Mouse (Mus musculus) E14TG2a.4 (cell line): ENCODE measurements around the gene Ndufb8.
A peak's percentile ranks its signal among the peaks of the same experiment; 100 is the strongest.

ENCODE experiments used
- H3K27me3 ChIP-seq: 2 replicates; pipeline ENCODE4 v1.6.1; 2014; ENCODE audit warnings: low read length, control low read depth; ENCODE audit not compliant: insufficient read depth
- H3K36me3 ChIP-seq: 2 replicates; pipeline ENCODE4 v1.6.1; 2014; ENCODE audit warnings: low read length, control low read depth; ENCODE audit not compliant: insufficient read depth
- H3K4me1 ChIP-seq: replicated peaks from 2 replicates; pipeline ENCODE4 v1.6.1; 2014; ENCODE audit warnings: low read depth, low read length, control low read depth
- H3K4me3 ChIP-seq: replicated peaks from 2 replicates; pipeline ENCODE4 v1.5.1; 2014; ENCODE audit warnings: mild to moderate bottlenecking, low read length
- H3K9me3 ChIP-seq: 2 replicates; pipeline ENCODE4 v1.6.1; 2014; ENCODE audit warnings: low read length, control low read depth
- CTCF ChIP-seq: conservative IDR thresholded peaks from 2 replicates; pipeline ENCODE4 v1.5.1; 2014; ENCODE audit warnings: low read length
- NANOG ChIP-seq: IDR thresholded peaks from 2 replicates; pipeline ENCODE4 v1.6.1; 2014; ENCODE audit warnings: borderline replicate concordance, low read length, mixed read lengths
- POU5F1 ChIP-seq: IDR thresholded peaks from 2 replicates; pipeline ENCODE4 v1.6.1; 2014; ENCODE audit warnings: low read length, borderline replicate concordance

The Ndufb8 gene

DNA sequence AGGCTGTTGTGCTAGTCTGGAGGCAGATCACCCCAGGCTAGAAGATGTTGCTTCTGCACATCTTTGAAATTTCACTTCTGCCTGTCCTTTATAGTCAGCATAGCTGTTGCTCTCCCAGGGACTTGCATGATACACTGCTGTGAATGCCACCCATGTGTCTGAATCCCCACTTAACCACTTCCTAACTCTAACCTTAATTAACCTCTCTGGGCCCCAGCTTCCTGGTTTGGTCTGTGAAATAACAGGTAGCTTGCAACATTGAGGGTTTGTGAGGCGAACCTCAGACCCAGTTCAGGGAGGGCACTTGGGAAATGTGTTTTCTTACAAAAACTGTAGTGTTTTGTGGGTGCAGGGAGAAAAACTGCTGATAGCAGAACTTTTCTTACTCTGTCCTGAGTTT, 22.8 kb upstream of the Ndufb8 start:
- Histone ChIP-seq H3K4me1 (no peaks in the 10 kb centered on the region), H3K4me3 (no peak overlapping the region), H3K27me3 (no peaks in the 10 kb centered on the region), H3K9me3 (peaks cover 20% of the 10 kb centered on the region), H3K36me3 (peaks cover 50% of the 10 kb centered on the region)
- no peak for TF ChIP-seq NANOG
- no peak for TF ChIP-seq POU5F1
- no peak for TF ChIP-seq CTCF

DNA sequence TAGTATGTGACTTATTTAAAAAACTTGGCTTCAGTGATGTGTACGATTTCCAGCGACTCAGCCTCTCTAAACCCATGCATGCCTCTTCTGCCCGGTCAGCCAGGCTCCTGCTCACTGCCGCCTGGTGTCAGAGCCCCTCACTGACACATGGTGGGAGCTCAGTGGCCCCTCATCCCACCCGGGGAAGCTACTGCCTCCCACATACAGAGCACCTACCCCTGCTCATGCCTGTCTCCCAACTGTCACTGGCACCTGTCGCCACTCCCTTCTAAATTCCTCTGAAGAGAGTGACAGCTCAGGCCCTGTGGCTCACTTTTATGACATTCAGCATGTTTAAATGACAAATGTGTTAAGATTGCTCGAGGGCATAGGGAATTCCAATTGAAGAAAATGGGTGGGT, 21.0 kb upstream of the Ndufb8 start:
- Histone ChIP-seq H3K27me3 (no peaks in the 10 kb centered on the region), H3K4me3 (no peak overlapping the region), H3K4me1 (no peaks in the 10 kb centered on the region), H3K9me3 (peaks cover 20% of the 10 kb centered on the region), H3K36me3 (peaks cover 68% of the 10 kb centered on the region)
- TF ChIP-seq CTCF (no peak), POU5F1 (no peak), NANOG (no peak)

DNA sequence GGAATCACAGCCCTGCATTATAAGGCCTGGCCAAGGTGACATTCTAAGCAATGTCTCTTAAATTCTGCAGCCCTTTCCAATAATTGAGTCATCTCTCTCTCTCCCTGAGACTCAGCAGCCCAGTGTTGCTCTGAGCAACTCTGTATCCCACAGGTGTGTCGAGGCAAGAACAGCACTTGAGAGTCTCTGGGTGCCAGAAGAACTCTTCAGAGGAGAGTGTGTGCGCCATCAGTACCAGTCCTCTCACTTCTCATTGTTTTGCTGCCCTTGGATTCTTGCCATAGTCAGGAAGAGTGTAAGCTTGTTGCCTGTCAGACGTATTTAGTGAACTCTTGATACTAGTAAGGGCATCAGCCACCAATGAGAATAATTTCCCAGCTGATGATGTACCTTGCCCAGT, 12.5 kb upstream of the Ndufb8 start:
- Histone ChIP-seq H3K4me1 (peaks cover 17% of the 10 kb centered on the region), H3K36me3 (peaks cover 89% of the 10 kb centered on the region), H3K4me3 (no peak overlapping the region), H3K9me3 (no peaks in the 10 kb centered on the region), H3K27me3 (no peaks in the 10 kb centered on the region)
- no peak for TF ChIP-seq NANOG
- no peak for TF ChIP-seq CTCF
- TF ChIP-seq POU5F1: no peak

DNA sequence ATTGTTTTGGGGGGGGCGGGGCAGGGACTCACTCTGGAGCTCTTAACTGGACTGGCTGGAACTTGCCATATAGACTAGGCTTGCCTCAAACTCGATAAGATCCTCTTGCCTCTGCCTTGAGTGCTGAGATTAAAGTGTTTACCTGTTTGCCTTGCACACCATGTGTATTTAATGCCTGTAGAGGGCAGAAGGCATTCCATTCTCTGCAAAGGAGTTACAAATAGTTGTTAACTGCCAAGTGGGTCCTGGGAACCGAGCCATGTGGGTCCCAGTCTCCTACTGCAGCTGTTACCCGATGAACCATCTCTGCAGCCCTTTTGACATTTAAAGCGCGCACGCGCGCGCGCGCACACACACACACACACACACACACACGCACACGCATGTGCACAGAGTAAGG, 8.8 kb upstream of the Ndufb8 start:
- H3K9me3 ChIP-seq: no peaks in the 10 kb centered on the region
- TF ChIP-seq NANOG: no peak
- TF ChIP-seq CTCF: no peak
- no peak for TF ChIP-seq POU5F1
- H3K4me3 ChIP-seq: 0 out of 2 replicates have a peak overlapping the region, but pooled peaks have one; percentile 91
- H3K27me3 ChIP-seq: peaks cover 3% of the 10 kb centered on the region; the same call in 1 of the 2 replicates
- peaks cover 17% of the 10 kb centered on the region for H3K4me1 ChIP-seq
- peaks cover 52% of the 10 kb centered on the region for H3K36me3 ChIP-seq

DNA sequence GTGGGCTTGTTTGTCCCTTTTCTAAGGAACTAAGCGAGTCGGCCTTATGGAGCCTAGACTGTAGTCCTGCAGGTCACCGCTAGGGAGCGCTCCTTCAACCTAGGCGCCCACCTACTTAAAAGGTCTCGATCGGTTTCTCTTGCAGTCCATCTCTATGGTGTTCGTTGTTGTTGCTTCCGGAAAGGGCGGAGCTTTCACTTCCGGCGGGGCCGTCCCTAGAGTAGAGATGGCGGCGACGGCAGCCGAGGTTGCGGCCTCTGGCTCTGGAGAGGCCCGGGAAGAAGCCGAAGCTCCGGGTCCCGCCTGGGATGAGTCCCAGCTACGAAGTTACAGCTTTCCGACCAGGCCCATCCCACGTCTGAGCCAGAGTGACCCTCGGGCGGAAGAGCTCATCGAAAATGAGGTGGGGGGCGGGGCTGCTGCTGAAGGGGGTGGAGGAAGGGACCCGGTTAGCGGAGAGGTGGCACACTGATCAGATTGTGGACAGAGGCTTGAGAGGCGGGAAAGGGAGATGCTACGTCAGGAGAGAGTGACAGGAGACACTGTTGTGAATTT, 7.5 kb upstream of the Ndufb8 start, which contains the start of gene Hif1an:
Hif1an (plus strand) TSS at position 199 of the 555 bp plus-strand sequence.
- H3K4me3 ChIP-seq: peak within 1 kb of the TSS; percentile 91
- H3K9me3 ChIP-seq: no peaks in the 10 kb centered on the region
- peaks cover 17% of the 10 kb centered on the region for H3K4me1 ChIP-seq
- TF ChIP-seq NANOG: no peak
- no peak for TF ChIP-seq POU5F1
- peak; percentile 91 for TF ChIP-seq CTCF
- peaks cover 39% of the 10 kb centered on the region for H3K36me3 ChIP-seq
- peaks cover 3% of the 10 kb centered on the region; the same call in 1 of the 2 replicates for H3K27me3 ChIP-seq

DNA sequence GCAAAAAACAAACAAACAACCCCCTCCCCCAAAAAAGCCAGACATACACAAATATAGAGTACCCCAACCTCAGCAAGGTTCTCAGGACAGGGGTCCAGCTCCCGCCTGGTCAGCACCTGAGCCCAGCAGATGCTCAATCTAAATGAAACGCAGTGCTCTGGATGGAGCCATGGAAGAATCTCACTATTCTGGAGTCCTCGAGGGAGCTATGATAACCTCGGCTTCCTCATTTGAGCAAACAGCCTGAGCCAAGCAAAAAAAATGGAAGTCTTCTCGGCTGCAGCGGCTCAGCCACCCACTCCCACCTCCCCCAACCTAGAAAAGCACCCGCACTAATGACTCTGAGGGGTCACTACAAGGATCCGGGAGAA, 765 bp downstream of the Ndufb8 start:
- H3K4me1 ChIP-seq: peaks cover 19% of the 10 kb centered on the region
- peak overlapping the region; percentile 95 for H3K4me3 ChIP-seq
- no peaks in the 10 kb centered on the region for H3K9me3 ChIP-seq
- H3K36me3 ChIP-seq: peaks cover 42% of the 10 kb centered on the region
- no peaks in the 10 kb centered on the region for H3K27me3 ChIP-seq
- TF ChIP-seq NANOG: no peak
- TF ChIP-seq CTCF: no peak
- no peak for TF ChIP-seq POU5F1

DNA sequence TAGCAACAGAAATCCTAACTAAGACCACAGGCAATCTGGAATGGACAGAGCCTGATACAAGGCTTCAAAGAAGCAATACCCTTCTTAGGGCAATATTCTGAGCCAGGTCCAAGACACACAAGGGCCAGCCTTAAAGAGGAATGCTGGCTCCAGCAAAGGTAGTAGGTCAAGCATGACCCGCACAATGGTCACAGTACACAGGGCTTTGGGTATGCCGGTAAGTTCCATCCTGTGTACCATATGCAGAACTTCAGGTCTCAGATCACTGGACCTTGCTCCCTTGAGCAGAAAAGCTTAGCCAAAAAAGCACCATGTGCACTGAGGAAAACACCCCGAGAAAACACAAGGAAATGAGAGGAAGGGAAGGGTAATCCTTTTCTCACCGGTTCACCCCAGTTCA, 2.0 kb downstream of the Ndufb8 start:
- no peak for TF ChIP-seq CTCF
- no peak for TF ChIP-seq NANOG
- no peak for TF ChIP-seq POU5F1
- Histone ChIP-seq H3K4me1 (peaks cover 19% of the 10 kb centered on the region), H3K9me3 (no peaks in the 10 kb centered on the region), H3K36me3 (peaks cover 54% of the 10 kb centered on the region), H3K27me3 (no peaks in the 10 kb centered on the region), H3K4me3 (no peak overlapping the region)

DNA sequence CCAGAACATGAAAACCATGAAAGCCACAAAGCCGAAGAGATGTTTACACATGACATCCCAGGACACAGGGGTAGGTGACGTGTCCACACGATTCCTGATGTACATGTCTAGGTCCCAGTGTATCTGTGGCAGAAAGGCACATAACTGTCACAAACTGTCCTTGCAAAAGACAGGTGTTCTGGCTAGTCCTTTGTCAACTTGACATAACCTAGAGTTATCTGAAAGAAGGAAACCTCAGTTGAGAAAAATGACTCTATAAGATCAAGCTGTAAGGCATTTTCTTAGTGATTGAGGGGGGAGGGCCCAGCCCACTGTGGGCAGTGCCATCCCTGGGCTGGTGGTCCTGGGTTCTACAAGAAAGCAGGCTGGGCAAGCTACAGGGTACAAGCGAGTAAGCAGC, 2.5 kb downstream of the Ndufb8 start, which contains the start of gene Gm20538:
Gm20538 (minus strand) TSS at position 101 of the 400 bp plus-strand sequence.
- peaks cover 60% of the 10 kb centered on the region for H3K36me3 ChIP-seq
- peaks cover 21% of the 10 kb centered on the region for H3K4me1 ChIP-seq
- no peaks in the 10 kb centered on the region for H3K27me3 ChIP-seq
- H3K4me3 ChIP-seq: no peak within 1 kb of the TSS
- TF ChIP-seq NANOG (no peak), CTCF (no peak), POU5F1 (no peak)
- no peaks in the 10 kb centered on the region for H3K9me3 ChIP-seq
